10 mouse cellular contexts compared by ENCODE assay signal in genomic region chr2:173218416-173219141, GRCm38 (mm10). TPM values are rescaled to one million over a fixed set of nuclear protein-coding genes. Genes with fewer than 3 reads are reported as not detected.
DNase-seq lines count a peak whose midpoint lies in the region; TF ChIP-seq lines count a peak whose summit lies in the region.
"Had no signal": no experiment of that assay in that cellular context is flagged by ENCODE, and none has a peak within 500 bp of the region (broad histone marks: within the 10 kb centered on the region; RNA-seq: fewer than 3 reads in every experiment).

Gene Zbp1, minus strand, starts transcription at chr2:173218923.

- no peak for TF ChIP-seq POLR2A in bone marrow macrophage, adult 2 months (IDR thresholded peaks at IDR 0.05; ENCODE audit: borderline replicate concordance, low read depth, low read length)

- TF ChIP-seq CTCF in bone marrow macrophage, adult 2 months (IDR thresholded peaks at IDR 0.05; ENCODE audit: low read depth, low read length): no peak

- DNase-seq in heart, adult 8-10 months (ENCODE audit: low spot score): peak; percentile 34
- no peak for DNase-seq in heart, postnatal 4 days
- peak; percentile 27 for DNase-seq in 3T3-L1 (ENCODE audit: low read depth, low spot score)
- peak; percentile 18 to 33 for DNase-seq in monocyte, adult 2 months (ENCODE audit: low read depth in 1 of 2, low spot score in 2 of 2)
- DNase-seq in cerebellum, adult 11-12 months: no peak
- DNase-seq in frontal cortex, postnatal 10 days (ENCODE audit: low spot score in 2 of 2): no peak
- DNase-seq in layer of hippocampus, adult 18-20 months (ENCODE audit: low spot score in 2 of 2): no peak

- peaks cover 9% of the 10 kb centered on the region for H3K4me1 ChIP-seq in bone marrow macrophage, adult 2 months (ENCODE audit: control insufficient read depth, insufficient read depth, low read length)

- H3K27ac ChIP-seq in bone marrow macrophage, adult 2 months (ENCODE audit: insufficient read depth, low read depth, low read length): no peak within 1 kb of the TSS
- H3K27ac ChIP-seq: limb, embryonic 13.5 days had no signal

- peak within 1 kb of the TSS; percentile 35 for H3K4me3 ChIP-seq in bone marrow macrophage, adult 2 months (ENCODE audit: insufficient read depth, low read length)
- H3K4me3 ChIP-seq: erythroblast, embryonic 14.5 days; limb, embryonic 13.5 days had no signal

RNA-seq across cellular contexts. Expression of gene Zbp1, which starts in this region (rescaled TPM):
- total RNA-seq in heart, adult 8-10 months (2022): under 1 TPM in 3 of 4 experiments, not detected in 1; 0.31 to 0.52 (median 0.46) TPM
- total RNA-seq in heart, postnatal 4 days (2021): under 1 TPM in 1 of 2 experiments, not detected in 1; 0.14 TPM
- 58.1 and 68.4 TPM in 2 replicates for polyA plus RNA-seq in bone marrow macrophage, adult 2 months (2012; ENCODE audit: insufficient read depth, insufficient read length, missing spikeins)
- total RNA-seq in layer of hippocampus, adult 18-20 months (2021): under 1 TPM in 1 of 2 experiments, not detected in 1; 0.30 TPM
- polyA plus RNA-seq: erythroblast, embryonic 14.5 days had no signal

Comparison
In these comparisons a context has a peak if more than half of its experiments do, and no peak if none do; other contexts are left out.
1. Peak in DNase-seq in heart, adult 8-10 months; RNA of the gene not detected or under 1 TPM.
2. DNase-seq: peak in 3T3-L1 (single experiment) and monocyte, adult 2 months (2 of 2); none in heart, postnatal 4 days (single experiment), cerebellum, adult 11-12 months (single experiment), frontal cortex, postnatal 10 days (0 of 2) and layer of hippocampus, adult 18-20 months (0 of 2).